Mouse (Mus musculus) urinary bladder, adult 2 months (tissue): ENCODE data around the gene Lnpk. TPM values are rescaled to one million over a fixed set of nuclear protein-coding genes. Genes with fewer than 3 reads are reported as not detected.

Experiments
- DNase-seq: peaks from one replicate; pipeline ENCODE4 v3.0.0; 2022; ENCODE audit warnings: low spot score
- polyA plus RNA-seq: library from polyadenylated mRNA; depleted of rRNA; stranded (reverse); fragments of >200 nt; gene quantifications from 2 replicates; pipeline ENCODE4 v1.2.3, GENCODE M21; 2012; rRNA removed

Lnpk gene
- polyA plus RNA-seq, 1 experiment: 8.9 TPM

GRCm38 (mm10) chr2:74490186-74490585, 89.0 kb downstream of the Lnpk start:
- DNase-seq: no peak

GRCm38 (mm10) chr2:74488443-74488842, 90.8 kb downstream of the Lnpk start:
- no peak for DNase-seq

- no peak for DNase-seq
Observed at GRCm38 (mm10) chr2:74482651-74483050, 96.6 kb downstream of the Lnpk start.

GRCm38 (mm10) chr2:74482086-74482485, 97.1 kb downstream of the Lnpk start:
- DNase-seq: no peak

Other genes starting within 250 kb of the Lnpk start
- 0.56 and 1.1 TPM in 2 replicates for gene Evx2, start 80.1 kb upstream of the Lnpk start, polyA plus RNA-seq
- gene Hoxd13, start 88.9 kb upstream of the Lnpk start, polyA plus RNA-seq: 15.4 and 17.9 TPM in 2 replicates
- 2.3 and 2.6 TPM in 2 replicates for gene Hoxd12, start 95.6 kb upstream of the Lnpk start, polyA plus RNA-seq
- 8.1 and 8.9 TPM in 2 replicates for gene Hoxd11, start 100.1 kb upstream of the Lnpk start, polyA plus RNA-seq
- gene Hoxd10, start 112.5 kb upstream of the Lnpk start, polyA plus RNA-seq: 13.5 and 14.9 TPM in 2 replicates
- 9.1 and 12.2 TPM in 2 replicates for gene Hoxd9, start 118.3 kb upstream of the Lnpk start, polyA plus RNA-seq
- gene Hoxd8, start 125.2 kb upstream of the Lnpk start, polyA plus RNA-seq: 19.5 and 23.1 TPM in 2 replicates
- gene Hoxd3, start 132.5 kb upstream of the Lnpk start, polyA plus RNA-seq: 2.6 and 2.7 TPM in 2 replicates
- 39.2 and 61.2 TPM in 2 replicates for gene Hoxd4, start 132.5 kb upstream of the Lnpk start, polyA plus RNA-seq
- gene Gm28230, start 147.3 kb upstream of the Lnpk start, polyA plus RNA-seq: 8.8 and 10.0 TPM in 2 replicates
- 0.04 TPM in 1 of 2 replicates, not detected in the other for gene Hoxd1, start 183.5 kb upstream of the Lnpk start, polyA plus RNA-seq
- gene Mtx2, start 246.4 kb upstream of the Lnpk start, polyA plus RNA-seq: 46.7 and 52.5 TPM in 2 replicates